Mouse (Mus musculus) NIH3T3 (cell line): Measurements from ENCODE around the gene Fam192a.

ENCODE experiments used
- DNase-seq: peaks from one replicate; pipeline ENCODE4 v3.0.0-alpha.2; 2012; ENCODE audit warnings: low read depth

The Fam192a gene

GRCm38 (mm10) chr8:94601607-94602385 is at the start of gene Fam192a, which contains the start of gene Rspry1:
Gene Fam192a, minus strand, starts transcription at chr8:94601997.
Gene Rspry1, plus strand, starts transcription at chr8:94601937.
- DNase-seq: peak; percentile 100

- DNase-seq: no peak
Measured at GRCm38 (mm10) chr8:94649496-94649895, 47.7 kb upstream of the Fam192a start.

GRCm38 (mm10) chr8:94646165-94646564 is 44.4 kb upstream of the Fam192a start:
- no peak for DNase-seq

DNA sequence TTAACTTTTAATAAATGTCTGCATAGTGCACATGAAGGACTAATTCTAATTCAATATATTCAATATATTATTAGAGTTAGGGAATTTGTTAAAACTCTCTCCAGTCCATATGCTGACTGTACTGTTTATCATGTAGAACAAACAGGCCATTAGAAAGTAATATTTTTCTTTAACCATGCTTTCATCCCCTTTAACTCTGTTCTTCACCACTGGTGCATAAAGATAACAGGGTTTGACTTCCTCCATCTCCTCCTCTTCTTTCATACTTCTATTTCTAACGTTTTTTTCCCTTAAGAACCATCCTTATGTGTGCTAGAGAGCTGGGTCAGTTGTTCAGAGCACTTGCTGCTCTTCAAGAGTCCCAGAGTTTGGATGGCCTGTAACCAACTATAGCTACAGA is 43.4 kb upstream of the Fam192a start:
- DNase-seq: no peak

- peak; percentile 43 for DNase-seq
Measured at GRCm38 (mm10) chr8:94641938-94642337, 40.1 kb upstream of the Fam192a start.

DNA sequence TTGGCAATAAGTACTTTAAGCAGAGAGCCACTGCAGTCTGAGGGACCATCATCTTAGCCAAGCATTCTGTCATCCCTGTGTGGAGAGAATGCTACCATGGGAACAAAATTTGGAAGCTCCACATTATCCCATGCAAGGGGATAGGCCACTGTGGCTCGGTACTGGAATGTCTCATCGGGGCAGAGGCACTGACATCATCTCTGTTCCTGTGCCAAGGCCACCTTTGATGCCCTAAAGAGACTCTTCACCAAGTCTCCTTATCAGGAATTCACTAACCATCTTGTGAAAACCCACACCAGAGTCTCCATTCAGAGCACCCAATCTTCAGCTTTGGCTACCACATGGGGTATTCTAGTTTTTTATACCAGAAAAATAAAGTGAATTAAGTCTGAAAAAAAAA is 39.4 kb upstream of the Fam192a start:
- DNase-seq: no peak

GRCm38 (mm10) chr8:94634211-94634610 is 32.4 kb upstream of the Fam192a start:
- DNase-seq: no peak

GRCm38 (mm10) chr8:94633564-94634194 is 31.9 kb upstream of the Fam192a start:
- no peak for DNase-seq

DNA sequence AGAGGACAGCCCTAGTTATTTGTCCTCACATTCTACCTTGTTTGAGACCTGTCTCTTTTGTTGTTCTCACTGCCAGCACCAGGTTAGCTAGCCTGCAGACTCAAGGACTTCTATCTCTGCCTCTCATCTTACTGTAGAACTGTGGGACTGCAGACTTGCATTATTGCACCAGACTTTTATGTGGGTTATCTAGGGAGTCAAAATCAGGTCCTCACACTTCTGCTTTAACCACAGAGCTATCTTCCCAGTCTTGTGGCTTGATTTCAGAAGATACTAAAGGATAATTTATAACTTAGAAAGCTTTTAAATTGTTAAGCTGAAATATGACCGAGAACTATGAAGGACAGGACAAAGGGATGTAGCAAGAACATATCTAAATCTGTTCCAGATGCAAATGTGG is 23.1 kb upstream of the Fam192a start:
- DNase-seq: no peak

DNA sequence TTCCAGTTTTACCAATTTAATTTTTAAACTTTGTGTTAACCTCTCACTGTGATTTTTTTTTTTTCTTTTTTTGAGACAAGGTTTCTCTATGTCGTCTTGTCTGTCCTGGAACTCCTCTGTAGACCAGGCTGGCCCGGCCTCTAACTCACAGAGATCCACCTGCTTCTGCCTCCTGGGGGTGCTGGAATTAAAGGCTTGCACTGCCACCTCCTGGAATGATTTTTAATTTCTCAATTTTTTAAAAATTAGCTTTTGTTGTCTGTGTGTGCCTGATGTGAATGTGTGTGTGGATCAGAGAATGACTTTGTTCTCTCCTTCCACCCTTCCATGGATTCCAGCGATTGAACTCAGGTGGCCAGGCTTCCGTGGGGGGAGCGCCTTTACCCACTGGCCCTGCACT is 5.3 kb upstream of the Fam192a start:
- peak; percentile 25 for DNase-seq

- DNase-seq: no peak
Measured at GRCm38 (mm10) chr8:94604030-94604429, 2.2 kb upstream of the Fam192a start.

DNA sequence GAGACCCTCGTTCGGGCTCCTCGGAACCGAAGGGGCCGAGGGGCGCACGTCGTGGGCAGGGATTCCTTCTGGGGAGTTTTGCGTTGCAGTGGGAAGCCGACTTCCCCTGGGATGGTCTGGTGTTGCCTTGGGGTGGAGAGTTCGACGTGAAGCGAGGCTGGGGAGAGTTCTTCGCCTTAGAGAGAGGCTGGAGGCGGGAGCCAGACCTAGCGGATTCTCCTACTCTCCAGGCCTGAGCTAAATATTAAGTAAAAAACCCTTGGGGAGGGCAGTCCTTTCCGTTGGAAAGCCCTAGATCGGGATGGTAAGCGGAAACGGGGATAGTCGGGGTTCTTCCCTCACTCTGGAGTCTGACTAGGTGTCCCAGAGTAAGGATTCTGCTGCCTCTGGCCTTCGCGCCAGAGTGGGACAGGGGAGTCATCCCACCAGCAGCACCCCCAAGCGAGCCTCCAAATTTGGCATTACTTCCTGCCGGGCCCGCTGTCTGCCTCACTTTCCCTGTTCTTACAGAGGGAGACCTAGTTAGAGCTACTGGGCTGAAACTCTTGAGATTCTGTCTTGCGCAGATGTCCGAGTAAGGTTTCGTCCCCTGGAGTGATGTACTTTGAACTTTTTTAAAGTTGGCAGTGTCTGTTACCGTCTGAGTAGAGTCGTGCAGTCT is 804 bp upstream of the Fam192a start:
- DNase-seq: peak; percentile 49

GRCm38 (mm10) chr8:94601034-94601606 is 677 bp downstream of the Fam192a start:
- DNase-seq: peak; percentile 29

DNA sequence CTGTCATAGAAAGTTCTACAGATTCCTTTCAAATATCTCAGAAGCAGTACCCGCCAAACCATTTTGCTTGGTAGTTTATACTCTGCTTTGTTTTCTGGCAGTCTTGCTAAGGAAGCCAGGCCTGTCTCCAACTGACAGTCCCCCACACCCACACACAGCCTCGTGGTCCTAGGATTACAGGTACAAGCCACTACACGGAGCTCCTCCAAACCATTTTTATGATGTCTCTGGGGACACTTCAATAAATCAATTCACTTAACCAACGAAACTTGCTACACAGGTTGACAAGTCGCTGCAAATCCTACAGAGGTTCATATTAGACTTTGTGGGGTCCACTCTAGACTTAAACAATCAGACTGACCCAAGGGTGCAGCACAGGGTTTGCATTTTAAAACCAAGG is 1.3 kb downstream of the Fam192a start:
- no peak for DNase-seq

GRCm38 (mm10) chr8:94594211-94594610 is 7.6 kb downstream of the Fam192a start:
- peak; percentile 67 for DNase-seq

GRCm38 (mm10) chr8:94591691-94592090 is 10.1 kb downstream of the Fam192a start:
- DNase-seq: no peak

GRCm38 (mm10) chr8:94584238-94584817 is 17.5 kb downstream of the Fam192a start:
- DNase-seq: peak; percentile 80

DNA sequence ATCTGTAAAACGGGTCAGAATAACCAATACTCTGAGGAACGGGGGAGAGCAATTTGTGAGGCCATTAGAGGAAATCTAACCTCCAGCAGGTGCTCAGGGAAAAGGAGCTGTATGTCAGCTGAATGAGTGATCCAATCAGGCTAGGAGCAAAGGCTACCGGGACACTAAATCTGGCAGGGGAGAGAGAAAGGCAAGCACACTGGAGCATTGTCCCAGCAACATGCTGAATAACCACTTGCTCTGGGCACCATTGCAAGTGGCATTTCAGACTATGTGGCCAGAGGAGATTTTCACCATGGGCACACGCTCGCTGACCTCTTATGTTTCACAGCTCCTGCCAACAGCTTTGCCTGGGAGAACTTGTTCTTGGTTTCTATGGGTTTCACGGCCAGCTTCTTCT is 19.2 kb downstream of the Fam192a start:
- DNase-seq: no peak

DNA sequence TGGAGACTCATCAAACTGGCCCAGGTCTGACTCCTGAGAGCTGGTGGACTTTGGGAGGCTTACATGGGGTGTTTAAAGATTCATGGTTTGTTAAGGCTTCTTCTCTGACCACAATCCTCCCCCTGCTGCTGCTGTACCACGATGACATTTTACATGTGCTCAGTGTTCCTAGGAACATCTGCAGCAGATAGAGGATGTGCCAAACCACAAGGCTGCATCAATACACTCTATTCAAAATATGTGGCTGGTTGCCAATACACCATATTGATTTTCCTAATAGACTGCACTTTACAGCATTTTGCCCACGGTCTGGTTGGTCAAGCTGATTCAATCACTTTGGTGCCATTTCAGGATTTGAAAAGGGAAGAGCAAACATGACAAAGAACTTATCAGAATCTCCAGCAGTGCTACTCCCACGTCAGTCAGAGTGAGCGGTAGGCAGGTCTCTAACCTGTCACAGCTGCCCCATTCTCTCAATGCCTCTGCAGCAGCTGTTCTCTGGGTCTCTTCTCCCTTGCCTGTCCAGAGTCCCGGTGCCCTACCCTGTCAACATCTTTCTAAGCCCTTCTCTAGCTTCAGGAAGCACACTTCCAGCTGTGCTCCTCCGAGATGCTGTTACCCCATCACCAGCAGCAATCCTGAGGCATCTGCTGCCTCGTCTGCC is 19.8 kb downstream of the Fam192a start:
- peak; percentile 65 for DNase-seq

DNA sequence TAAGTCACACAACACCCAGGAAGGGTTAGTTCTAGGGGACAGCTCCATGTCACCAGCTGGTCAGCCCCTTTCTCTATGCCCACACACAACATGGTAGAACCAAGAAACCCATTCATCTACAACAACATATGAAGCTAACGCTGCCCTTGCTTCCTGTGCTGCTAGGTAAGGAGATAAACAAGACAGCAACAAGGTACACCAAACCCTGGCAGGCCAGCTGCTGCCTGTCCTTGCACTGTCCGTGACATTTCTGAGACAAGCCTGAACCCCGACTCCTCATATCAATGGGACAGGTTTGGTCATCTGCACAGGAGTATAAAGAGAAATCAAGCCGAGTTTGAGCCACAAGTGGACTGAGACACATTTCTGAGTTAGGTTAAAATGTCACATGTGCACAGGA is 26.6 kb downstream of the Fam192a start:
- no peak for DNase-seq

DNA sequence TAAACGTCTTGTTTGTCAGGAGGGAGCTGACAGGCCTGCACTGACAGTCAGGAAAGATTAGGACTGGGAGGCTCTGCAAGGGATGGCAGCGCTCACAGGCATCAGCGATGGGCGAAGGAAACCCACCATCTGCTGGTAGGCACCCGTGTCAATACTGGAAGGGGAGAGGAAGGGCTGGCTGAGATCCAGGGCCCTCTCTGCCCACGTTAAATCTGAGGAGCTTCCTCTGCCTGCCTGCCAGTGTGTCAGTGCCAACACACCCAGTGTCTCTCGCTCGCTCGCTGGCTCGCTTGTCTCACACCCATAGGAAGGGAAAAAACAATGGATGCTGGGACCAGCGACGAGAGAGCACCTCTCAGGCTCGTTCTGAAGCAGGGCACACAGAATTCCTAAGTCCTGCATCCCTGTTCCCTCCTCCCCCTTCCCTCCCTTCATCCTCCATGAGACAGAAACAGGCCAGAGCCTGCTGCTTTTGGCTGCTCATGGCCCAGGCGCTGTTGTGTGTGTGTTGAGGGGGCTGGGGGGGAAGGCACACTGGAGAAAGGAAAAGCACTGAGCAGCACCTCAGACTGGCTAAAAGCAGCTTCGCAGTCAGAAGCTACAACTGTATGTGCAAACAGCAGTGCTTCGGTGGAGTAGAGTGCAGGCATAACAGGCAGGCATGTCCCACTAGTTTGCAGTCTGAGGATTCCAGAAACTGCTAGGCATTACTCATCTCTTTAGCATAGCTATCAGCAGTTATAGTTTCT is 27.5 kb downstream of the Fam192a start:
- peak; percentile 63 for DNase-seq
